Mouse (Mus musculus): ENCODE results near the gene Gm20517. TPM values are rescaled to one million over a fixed set of nuclear protein-coding genes. Genes with fewer than 3 reads are reported as not detected.
A peak's percentile ranks its signal among the peaks of the same experiment; 100 is the strongest.
"Not testable (repeated sequence)": the region's sequence is repeated elsewhere in the genome, so short reads cannot be mapped to it uniquely, and the experiment has no call there.

Gene Gm20517
- polyA plus RNA-seq, 1 experiment from 2014 or later, result 0.81 TPM

GRCm38 (mm10) chr17:47597838-47598579 is 13.4 kb upstream of the Gm20517 start:
- Histone ChIP-seq H3K27ac (peak overlapping the region; percentile 98), H3K4me1 (peaks cover 53% of the 10 kb centered on the region), H3K9me3 (replicated peaks) (no peaks in the 10 kb centered on the region), H3K27me3 (no peaks in the 10 kb centered on the region), H3K4me3 (replicated peaks) (no peak overlapping the region), H3K36me3 (peaks cover 63% of the 10 kb centered on the region), H3K9ac (no peak overlapping the region), H3K4me2 (peak overlapping the region; percentile 86; the same call in 1 of the 2 replicates)
- WGBS, result 22% methylated on average over 10 of the region's 10 CpGs
- ATAC-seq (replicated peaks; ENCODE audit: low FRiP score), result no peak

- not testable (repeated sequence) for H3K4me3 ChIP-seq (replicated peaks); H3K27me3 ChIP-seq; ATAC-seq (replicated peaks; ENCODE audit: low FRiP score); H3K9me3 ChIP-seq (replicated peaks); H3K4me2 ChIP-seq; H3K9ac ChIP-seq
- Histone ChIP-seq H3K36me3 (peaks cover 69% of the 10 kb centered on the region), H3K4me1 (peaks cover 53% of the 10 kb centered on the region), H3K27ac (peak overlapping the region; percentile 98)
- 78% methylated on average over 10 of the region's 10 CpGs for WGBS
Observed at GRCm38 (mm10) chr17:47598580-47599304, 12.6 kb upstream of the Gm20517 start.

- 71% methylated on average over 11 of the region's 11 CpGs for WGBS
- peaks cover 79% of the 10 kb centered on the region for H3K36me3 ChIP-seq
Observed at GRCm38 (mm10) chr17:47599511-47600297, 11.7 kb upstream of the Gm20517 start.

GRCm38 (mm10) chr17:47600601-47601388 is 10.6 kb upstream of the Gm20517 start:
- no peak for ATAC-seq (replicated peaks; ENCODE audit: low FRiP score)
- Histone ChIP-seq H3K27me3 (no peaks in the 10 kb centered on the region), H3K9ac (no peak overlapping the region), H3K36me3 (peaks cover 90% of the 10 kb centered on the region), H3K4me3 (replicated peaks) (no peak overlapping the region), H3K9me3 (replicated peaks) (no peaks in the 10 kb centered on the region), H3K4me1 (peaks cover 42% of the 10 kb centered on the region), H3K4me2 (no peak overlapping the region), H3K27ac (peak overlapping the region; percentile 81)
- 85% methylated on average over 13 of the region's 13 CpGs for WGBS

More at GRCm38 (mm10) chr17:47599511-47600297, 11.7 kb upstream of the Gm20517 start:
- peak overlapping the region; percentile 81 for H3K27ac ChIP-seq
- no peaks in the 10 kb centered on the region for H3K27me3 ChIP-seq
- H3K9me3 ChIP-seq (replicated peaks), result no peaks in the 10 kb centered on the region
- no peak overlapping the region for H3K9ac ChIP-seq
- ATAC-seq (replicated peaks; ENCODE audit: low FRiP score), result no peak
- H3K4me2 ChIP-seq, result no peak overlapping the region
- H3K4me3 ChIP-seq (replicated peaks), result no peak overlapping the region
- peaks cover 53% of the 10 kb centered on the region for H3K4me1 ChIP-seq

- Histone ChIP-seq H3K27ac (peak overlapping the region; percentile 81), H3K4me1 (peaks cover 36% of the 10 kb centered on the region), H3K27me3 (no peaks in the 10 kb centered on the region), H3K4me3 (replicated peaks) (no peak overlapping the region), H3K36me3 (peaks cover 95% of the 10 kb centered on the region), H3K9ac (no peak overlapping the region), H3K9me3 (replicated peaks) (no peaks in the 10 kb centered on the region), H3K4me2 (no peak overlapping the region)
- no peak for ATAC-seq (replicated peaks; ENCODE audit: low FRiP score)
- WGBS, result 89% methylated on average over 10 of the region's 10 CpGs
Observed at GRCm38 (mm10) chr17:47601389-47601755, 10.0 kb upstream of the Gm20517 start.

GRCm38 (mm10) chr17:47602289-47602688 is 9.1 kb upstream of the Gm20517 start:
- Histone ChIP-seq H3K9me3 (replicated peaks) (no peaks in the 10 kb centered on the region), H3K36me3 (peaks cover 97% of the 10 kb centered on the region), H3K4me3 (replicated peaks) (no peak overlapping the region), H3K4me1 (peaks cover 27% of the 10 kb centered on the region), H3K27me3 (no peaks in the 10 kb centered on the region), H3K4me2 (no peak overlapping the region), H3K9ac (no peak overlapping the region), H3K27ac (no peak overlapping the region)
- WGBS, result 91% methylated on average over 11 of the region's 11 CpGs
- no peak for ATAC-seq (replicated peaks; ENCODE audit: low FRiP score)

GRCm38 (mm10) chr17:47606220-47606619 is 5.2 kb upstream of the Gm20517 start:
- Histone ChIP-seq H3K27me3 (no peaks in the 10 kb centered on the region), H3K27ac (no peak overlapping the region), H3K4me3 (replicated peaks) (no peak overlapping the region), H3K9me3 (replicated peaks) (no peaks in the 10 kb centered on the region), H3K4me2 (no peak overlapping the region), H3K36me3 (peaks cover 78% of the 10 kb centered on the region), H3K4me1 (peaks cover 12% of the 10 kb centered on the region), H3K9ac (no peak overlapping the region)
- ATAC-seq (replicated peaks; ENCODE audit: low FRiP score), result no peak
- WGBS, result 75% methylated on average over 5 of the region's 5 CpGs

GRCm38 (mm10) chr17:47609182-47609581 is 2.2 kb upstream of the Gm20517 start:
- 93% methylated on average over 4 of the region's 4 CpGs for WGBS
- no peak overlapping the region for H3K9ac ChIP-seq
- H3K4me1 ChIP-seq, result peaks cover 25% of the 10 kb centered on the region
- H3K4me3 ChIP-seq (replicated peaks), result 0 out of 2 replicates have a peak overlapping the region, but pooled peaks have one; percentile 81
- no peak overlapping the region for H3K4me2 ChIP-seq
- no peaks in the 10 kb centered on the region for H3K27me3 ChIP-seq
- peaks cover 59% of the 10 kb centered on the region for H3K36me3 ChIP-seq
- no peak for ATAC-seq (replicated peaks; ENCODE audit: low FRiP score)
- no peaks in the 10 kb centered on the region for H3K9me3 ChIP-seq (replicated peaks)
- H3K27ac ChIP-seq, result no peak overlapping the region

- ATAC-seq (replicated peaks; ENCODE audit: low FRiP score), result no peak
- peak overlapping the region; percentile 82 for H3K27ac ChIP-seq
- H3K9me3 ChIP-seq (replicated peaks), result no peaks in the 10 kb centered on the region
- H3K9ac ChIP-seq, result peak overlapping the region; percentile 88
- H3K4me2 ChIP-seq, result peak overlapping the region; percentile 87
- under 1% methylated on average over 13 of the region's 13 CpGs for WGBS
- no peaks in the 10 kb centered on the region for H3K27me3 ChIP-seq
- H3K36me3 ChIP-seq, result peaks cover 56% of the 10 kb centered on the region
- peak overlapping the region; percentile 81 for H3K4me3 ChIP-seq (replicated peaks)
- peaks cover 25% of the 10 kb centered on the region for H3K4me1 ChIP-seq
Observed at GRCm38 (mm10) chr17:47611661-47611982, 233 bp downstream of the Gm20517 start.

GRCm38 (mm10) chr17:47614018-47614417 is 2.6 kb downstream of the Gm20517 start:
- no peak overlapping the region for H3K4me2 ChIP-seq
- no peak overlapping the region for H3K4me3 ChIP-seq (replicated peaks)
- no peaks in the 10 kb centered on the region for H3K27me3 ChIP-seq
- H3K9ac ChIP-seq, result no peak overlapping the region
- peaks cover 56% of the 10 kb centered on the region for H3K36me3 ChIP-seq
- WGBS, result 96% methylated on average over 1 of the region's 1 CpGs
- ATAC-seq (replicated peaks; ENCODE audit: low FRiP score), result no peak
- H3K4me1 ChIP-seq, result peaks cover 25% of the 10 kb centered on the region
- no peak overlapping the region for H3K27ac ChIP-seq
- no peaks in the 10 kb centered on the region for H3K9me3 ChIP-seq (replicated peaks)

- WGBS, result 94% methylated on average over 8 of the region's 8 CpGs
- Histone ChIP-seq H3K4me1 (peaks cover 13% of the 10 kb centered on the region), H3K9ac (no peak overlapping the region), H3K4me2 (no peak overlapping the region), H3K9me3 (replicated peaks) (no peaks in the 10 kb centered on the region), H3K27ac (no peak overlapping the region), H3K36me3 (peaks cover 73% of the 10 kb centered on the region), H3K4me3 (replicated peaks) (no peak overlapping the region), H3K27me3 (no peaks in the 10 kb centered on the region)
- ATAC-seq (replicated peaks; ENCODE audit: low FRiP score), result no peak
Observed at GRCm38 (mm10) chr17:47616119-47616518, 4.7 kb downstream of the Gm20517 start.

Measured in kidney, embryonic 15.5 days (tissue).